Mouse (Mus musculus): Measurements from ENCODE around the gene Lrrc37a. TPM values are rescaled to one million over a fixed set of nuclear protein-coding genes. Genes with fewer than 3 reads are reported as not detected.
"Not testable (repeated sequence)": the region's sequence is repeated elsewhere in the genome, so short reads cannot be mapped to it uniquely, and the experiment has no call there.

The Lrrc37a gene
- polyA plus RNA-seq, 1 experiment, result not detected

GRCm38 (mm10) chr11:103413516-103413915 is 90.9 kb downstream of the Lrrc37a start:
- no peak overlapping the region for H3K27ac ChIP-seq (ENCODE audit: insufficient read depth, low read depth, low read length)
- TF ChIP-seq POLR2A (IDR thresholded peaks at IDR 0.05; ENCODE audit: borderline replicate concordance, low read depth, low read length) (no peak), CTCF (IDR thresholded peaks at IDR 0.05; ENCODE audit: low read depth, low read length) (no peak)

DNA sequence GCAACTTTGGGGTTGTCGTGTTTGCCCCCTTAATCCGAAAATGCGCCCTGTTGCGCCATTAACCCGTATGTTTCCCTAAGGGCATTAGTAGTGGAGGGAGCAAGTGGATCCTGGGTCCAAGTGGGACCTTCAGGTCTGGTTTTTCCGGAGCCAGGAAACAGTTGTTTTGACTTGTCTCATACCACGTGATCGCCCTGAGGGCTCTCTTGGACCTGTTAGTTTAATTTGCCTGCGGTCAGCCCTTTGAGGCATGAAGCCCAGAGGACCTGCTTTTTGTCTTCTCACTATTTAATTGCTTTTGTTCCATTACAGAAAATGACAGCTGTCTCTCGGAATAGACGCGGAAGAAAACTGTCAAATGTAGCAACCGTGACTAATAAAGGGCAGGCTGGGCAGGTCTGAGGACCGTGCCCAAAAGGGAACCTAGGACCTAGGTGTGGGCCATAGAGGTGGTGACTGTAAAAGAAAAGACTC is 91.4 kb downstream of the Lrrc37a start:
- H3K4me3 ChIP-seq (ENCODE audit: insufficient read depth, low read length), result peak overlapping the region; percentile 92
- H3K27ac ChIP-seq (ENCODE audit: insufficient read depth, low read depth, low read length), result no peak overlapping the region
- TF ChIP-seq CTCF (IDR thresholded peaks at IDR 0.05; ENCODE audit: low read depth, low read length), result no peak
- no peak for TF ChIP-seq POLR2A (IDR thresholded peaks at IDR 0.05; ENCODE audit: borderline replicate concordance, low read depth, low read length)
- H3K4me1 ChIP-seq (ENCODE audit: control insufficient read depth, insufficient read depth, low read length), result peaks cover 23% of the 10 kb centered on the region

More at GRCm38 (mm10) chr11:103413516-103413915, 90.9 kb downstream of the Lrrc37a start:
- Histone ChIP-seq H3K4me1 (ENCODE audit: control insufficient read depth, insufficient read depth, low read length) (peaks cover 23% of the 10 kb centered on the region), H3K4me3 (ENCODE audit: insufficient read depth, low read length) (no peak overlapping the region)

DNA sequence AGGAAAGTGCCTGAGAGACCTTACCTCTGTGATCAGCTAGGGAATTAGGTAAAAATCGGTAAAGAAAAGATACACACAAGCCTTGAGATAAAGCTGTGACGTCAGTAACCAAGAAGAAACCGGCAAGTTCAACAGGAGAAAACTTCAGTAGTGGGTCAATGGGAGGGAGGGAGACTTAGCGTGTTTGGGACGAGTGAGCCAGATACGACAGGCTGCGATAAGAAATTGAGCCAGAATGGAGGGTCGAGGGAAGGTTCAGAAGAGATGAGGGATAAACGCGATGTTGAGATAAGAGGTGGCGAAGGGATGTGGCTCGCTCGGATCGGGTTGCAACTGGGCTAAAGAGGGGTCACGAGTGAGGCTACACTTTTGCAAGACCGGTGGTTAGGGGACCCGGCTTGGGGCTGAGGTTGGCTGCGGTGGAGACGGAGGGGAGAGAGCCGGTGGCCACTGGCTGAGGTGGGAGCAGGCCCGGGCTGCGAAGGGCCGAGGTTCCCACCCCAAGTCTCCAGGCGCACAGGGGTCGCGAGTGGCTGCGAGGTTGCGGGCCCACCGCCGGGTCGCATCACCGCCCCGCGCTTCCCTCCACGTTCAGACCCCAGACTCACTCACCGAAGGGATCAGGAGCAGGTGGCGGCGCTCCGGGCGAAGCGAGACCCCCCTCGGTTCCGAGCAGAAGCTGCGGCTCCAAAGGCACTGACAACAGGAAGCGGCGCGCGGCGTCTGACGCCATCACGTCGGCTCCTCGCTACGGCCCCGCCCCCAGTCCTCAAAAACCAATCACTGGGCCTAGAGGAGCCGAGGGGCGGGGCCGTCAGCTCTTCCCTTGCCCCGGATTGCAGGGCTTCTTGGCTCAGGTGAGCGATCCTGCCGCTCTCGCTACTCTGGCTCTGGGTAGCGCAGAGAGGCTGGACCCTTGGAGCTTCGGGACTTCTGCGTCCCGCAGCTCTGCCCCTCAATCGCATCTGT is 92.1 kb downstream of the Lrrc37a start, which contains the start of gene Plekhm1:
Gene Plekhm1 (minus strand): TSS at position 707 of the 969 bp plus-strand sequence.
- Histone ChIP-seq H3K4me1 (ENCODE audit: control insufficient read depth, insufficient read depth, low read length) (peaks cover 25% of the 10 kb centered on the region), H3K27ac (ENCODE audit: insufficient read depth, low read depth, low read length) (peak within 1 kb of the TSS; percentile 46), H3K4me3 (ENCODE audit: insufficient read depth, low read length) (peak within 1 kb of the TSS; percentile 92)
- no peak for TF ChIP-seq CTCF (IDR thresholded peaks at IDR 0.05; ENCODE audit: low read depth, low read length)
- TF ChIP-seq POLR2A (IDR thresholded peaks at IDR 0.05; ENCODE audit: borderline replicate concordance, low read depth, low read length), result no peak; the same call in 1 of the 2 replicates

DNA sequence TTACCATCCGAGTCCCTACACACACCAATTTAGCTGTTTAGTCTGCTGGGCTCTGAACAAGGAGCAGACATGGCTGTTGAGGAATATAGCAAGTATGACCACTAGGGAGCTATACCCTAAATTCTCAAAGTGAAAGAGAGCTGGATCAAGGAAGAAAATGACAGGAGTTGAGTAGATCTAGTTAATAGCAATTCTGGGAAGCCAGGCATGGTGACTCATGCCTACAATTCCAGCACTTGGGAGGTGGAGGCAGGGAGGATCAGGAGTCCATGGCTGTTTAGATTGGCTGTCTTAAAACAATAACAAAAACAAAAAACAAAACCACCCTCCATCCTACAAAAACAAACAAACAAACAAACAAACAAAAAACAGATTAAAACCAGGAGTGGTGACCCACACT is 93.1 kb downstream of the Lrrc37a start:
- peak overlapping the region; percentile 92 for H3K4me3 ChIP-seq (ENCODE audit: insufficient read depth, low read length)
- no peak overlapping the region for H3K27ac ChIP-seq (ENCODE audit: insufficient read depth, low read depth, low read length)
- H3K4me1 ChIP-seq (ENCODE audit: control insufficient read depth, insufficient read depth, low read length), result peaks cover 30% of the 10 kb centered on the region

DNA sequence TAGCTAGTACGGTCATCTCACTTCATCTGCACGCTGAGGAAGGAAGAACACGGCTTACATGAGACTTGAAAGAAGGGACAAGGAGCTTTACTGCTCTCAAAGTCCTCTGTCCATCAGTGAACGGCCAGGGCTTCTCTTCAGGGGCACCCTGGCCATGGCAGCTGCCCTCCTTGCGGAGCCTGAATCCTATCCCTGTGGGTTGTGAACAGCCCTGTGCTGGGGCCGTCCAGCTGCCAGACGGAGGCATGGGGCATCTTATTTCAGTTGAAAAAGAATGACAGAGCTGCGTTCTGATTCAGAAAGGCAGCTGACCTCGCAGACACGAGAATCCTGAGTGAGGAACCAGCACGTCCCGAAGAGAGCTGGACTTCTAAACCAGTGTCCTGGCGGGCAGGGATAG is 95.5 kb downstream of the Lrrc37a start:
- H3K4me3 ChIP-seq (ENCODE audit: insufficient read depth, low read length), result no peak overlapping the region
- TF ChIP-seq CTCF (IDR thresholded peaks at IDR 0.05; ENCODE audit: low read depth, low read length), result no peak
- TF ChIP-seq POLR2A (IDR thresholded peaks at IDR 0.05; ENCODE audit: borderline replicate concordance, low read depth, low read length), result no peak
- H3K27ac ChIP-seq (ENCODE audit: insufficient read depth, low read depth, low read length), result no peak overlapping the region
- H3K4me1 ChIP-seq (ENCODE audit: control insufficient read depth, insufficient read depth, low read length), result peaks cover 49% of the 10 kb centered on the region

More for the DNA sequence above, 93.1 kb downstream of the Lrrc37a start:
- TF ChIP-seq CTCF (IDR thresholded peaks at IDR 0.05; ENCODE audit: low read depth, low read length), result no peak

DNA sequence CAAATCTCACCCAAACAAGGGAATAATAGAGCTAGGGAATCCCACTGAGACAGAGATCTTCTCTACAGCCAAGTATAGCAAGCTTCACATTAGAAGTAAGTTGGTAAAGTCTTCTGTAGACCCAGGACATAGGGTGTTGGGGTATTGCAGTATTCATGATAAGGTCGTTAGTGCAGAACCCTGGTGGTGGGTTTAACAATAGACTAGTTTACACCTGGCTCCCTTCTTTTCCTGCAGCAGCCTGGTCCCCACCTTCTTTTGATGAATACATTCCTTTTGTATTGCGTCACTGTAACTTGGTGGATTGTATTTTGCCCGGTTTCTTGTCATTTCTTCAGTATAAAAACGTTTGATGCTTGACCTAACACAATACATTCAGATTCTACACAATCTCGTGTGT is 97.3 kb downstream of the Lrrc37a start:
- not testable (repeated sequence) for H3K27ac ChIP-seq (ENCODE audit: insufficient read depth, low read depth, low read length); H3K4me3 ChIP-seq (ENCODE audit: insufficient read depth, low read length)
- H3K4me1 ChIP-seq (ENCODE audit: control insufficient read depth, insufficient read depth, low read length), result peaks cover 45% of the 10 kb centered on the region

DNA sequence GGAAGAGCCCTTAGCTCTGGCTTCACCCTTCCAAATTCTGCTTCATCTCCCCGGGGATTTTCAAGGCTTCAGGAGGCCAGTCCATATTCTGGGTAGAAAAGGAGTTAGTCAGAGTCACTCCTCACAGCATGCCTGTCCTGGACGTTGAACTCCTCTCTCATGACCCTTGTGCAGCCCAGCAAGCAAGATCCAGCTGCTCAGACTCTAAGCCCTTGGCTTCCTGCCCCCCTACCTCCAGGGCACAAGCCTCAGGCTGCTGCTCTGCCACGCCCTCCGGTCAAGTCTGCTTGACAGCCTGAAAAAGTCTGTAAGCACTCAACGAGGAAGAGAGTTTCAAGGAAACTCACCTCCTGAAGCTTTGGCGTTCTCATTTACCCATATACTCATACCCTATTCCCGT is 97.8 kb downstream of the Lrrc37a start:
- Histone ChIP-seq H3K4me1 (ENCODE audit: control insufficient read depth, insufficient read depth, low read length) (peaks cover 45% of the 10 kb centered on the region), H3K27ac (ENCODE audit: insufficient read depth, low read depth, low read length) (peak overlapping the region; percentile 16; the same call in 1 of the 2 replicates), H3K4me3 (ENCODE audit: insufficient read depth, low read length) (no peak overlapping the region)
- TF ChIP-seq POLR2A (IDR thresholded peaks at IDR 0.05; ENCODE audit: borderline replicate concordance, low read depth, low read length) (no peak), CTCF (IDR thresholded peaks at IDR 0.05; ENCODE audit: low read depth, low read length) (no peak)

- Histone ChIP-seq H3K27ac (ENCODE audit: insufficient read depth, low read depth, low read length) (peak overlapping the region; percentile 0; the same call in 1 of the 2 replicates), H3K4me1 (ENCODE audit: control insufficient read depth, insufficient read depth, low read length) (peaks cover 42% of the 10 kb centered on the region)
- TF ChIP-seq POLR2A (IDR thresholded peaks at IDR 0.05; ENCODE audit: borderline replicate concordance, low read depth, low read length) (no peak), CTCF (IDR thresholded peaks at IDR 0.05; ENCODE audit: low read depth, low read length) (no peak)
These were observed 98.6 kb downstream of the Lrrc37a start for GRCm38 (mm10) chr11:103405814-103406213.

GRCm38 (mm10) chr11:103404618-103405017 is 99.8 kb downstream of the Lrrc37a start:
- H3K27ac ChIP-seq (ENCODE audit: insufficient read depth, low read depth, low read length), result peak overlapping the region; percentile 91
- peaks cover 38% of the 10 kb centered on the region for H3K4me1 ChIP-seq (ENCODE audit: control insufficient read depth, insufficient read depth, low read length)
- no peak overlapping the region for H3K4me3 ChIP-seq (ENCODE audit: insufficient read depth, low read length)
- no peak for TF ChIP-seq CTCF (IDR thresholded peaks at IDR 0.05; ENCODE audit: low read depth, low read length)
- no peak for TF ChIP-seq POLR2A (IDR thresholded peaks at IDR 0.05; ENCODE audit: borderline replicate concordance, low read depth, low read length)

More at GRCm38 (mm10) chr11:103405814-103406213, 98.6 kb downstream of the Lrrc37a start:
- H3K4me3 ChIP-seq (ENCODE audit: insufficient read depth, low read length), result no peak overlapping the region

GRCm38 (mm10) chr11:103403776-103404175 is 100.6 kb downstream of the Lrrc37a start:
- Histone ChIP-seq H3K4me1 (ENCODE audit: control insufficient read depth, insufficient read depth, low read length) (peaks cover 41% of the 10 kb centered on the region), H3K27ac (ENCODE audit: insufficient read depth, low read depth, low read length) (peak overlapping the region; percentile 99), H3K4me3 (ENCODE audit: insufficient read depth, low read length) (peak overlapping the region; percentile 79)
- TF ChIP-seq CTCF (IDR thresholded peaks at IDR 0.05; ENCODE audit: low read depth, low read length) (no peak), POLR2A (IDR thresholded peaks at IDR 0.05; ENCODE audit: borderline replicate concordance, low read depth, low read length) (no peak)
